ENCODE assay signal across 24 mouse cellular contexts in the genomic region with DNA sequence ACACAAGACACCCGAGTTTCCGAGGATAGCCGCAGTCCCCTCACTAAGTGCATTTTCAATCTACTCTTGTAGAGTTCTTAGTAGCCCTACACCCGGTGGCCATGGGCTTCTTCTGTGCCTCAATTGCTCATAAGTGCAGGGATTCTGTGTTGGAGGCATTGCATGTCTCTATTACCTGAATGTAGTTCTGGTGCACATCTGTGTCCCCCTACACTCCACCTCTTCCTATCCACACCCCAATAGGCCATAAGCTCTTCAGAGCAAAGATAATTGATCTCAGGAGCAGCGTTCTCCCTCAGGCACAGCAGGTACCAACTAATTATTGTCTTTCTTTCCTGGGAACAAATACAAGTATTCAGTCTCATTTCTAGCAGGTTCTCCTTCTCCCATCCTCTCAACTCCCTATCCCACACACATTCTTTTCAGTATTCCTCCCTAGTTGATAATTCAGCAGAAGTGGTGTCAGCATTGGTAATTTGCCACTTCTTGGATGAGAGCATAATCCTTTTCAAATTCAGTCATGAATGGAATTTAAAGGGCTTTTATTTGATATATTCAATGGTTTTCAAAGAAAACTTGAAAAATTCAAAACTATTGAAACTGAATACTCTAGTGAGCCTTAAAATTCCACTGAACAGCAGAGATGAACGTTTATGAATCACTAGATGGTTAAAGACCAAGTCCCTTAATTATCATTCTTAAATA.
DNase-seq lines count a peak whose midpoint lies in the region; ATAC-seq lines count a peak whose summit lies in the region.
"Had no signal": no experiment of that assay in that cellular context is flagged by ENCODE, and none has a peak within 500 bp of the region (broad histone marks: within the 10 kb centered on the region; RNA-seq: fewer than 3 reads in every experiment).

No protein-coding gene starts in this region.

- ATAC-seq in embryonic facial prominence, embryonic 14.5 days (ENCODE audit: low read depth), result peak; percentile 80; the same call in 1 of the 2 replicates
- peak; percentile 63 for ATAC-seq in forebrain, embryonic 15.5 days (replicated peaks)
- no peak for ATAC-seq in forebrain, embryonic 12.5 days (ENCODE audit: low FRiP score)
- peak; percentile 80 for ATAC-seq in forebrain, embryonic 16.5 days
- ATAC-seq: intestine, postnatal 0 days; Patski had no signal

- WGBS in embryonic facial prominence, embryonic 14.5 days, result 79% methylated on average over 6 of the region's 6 CpGs
- 80% methylated on average over 6 of the region's 6 CpGs for WGBS in embryonic facial prominence, embryonic 10.5 days
- 58% methylated on average over 6 of the region's 6 CpGs for WGBS in forebrain, embryonic 15.5 days
- WGBS in forebrain, embryonic 12.5 days, result 69% methylated on average over 6 of the region's 6 CpGs
- WGBS in forebrain, embryonic 16.5 days, result 59% methylated on average over 6 of the region's 6 CpGs

- DNase-seq in embryonic facial prominence, embryonic 14.5 days (ENCODE audit: low spot score), result peak; percentile 1
- no peak for DNase-seq in embryonic facial prominence, embryonic 10.5 days (ENCODE audit: low spot score)
- DNase-seq in Muller cell, postnatal 12 days (ENCODE audit: inconsistent ontology term), result peak; percentile 95
- no peak for DNase-seq in layer of hippocampus, adult 11-12 months (ENCODE audit: low spot score)
- no peak for DNase-seq in ovary, postnatal 14 days (ENCODE audit: low spot score)
- DNase-seq: adrenal gland, postnatal 10 days; cerebellum, adult 18-20 months; cerebellum, adult 9-10 months; cerebellum, postnatal 14 days; gastrocnemius, postnatal 25 days; heart, adult 18-20 months; heart, postnatal 10 days; heart, postnatal 36 days; kidney, adult 2 months had no signal

- no peak overlapping the region for H3K4me3 ChIP-seq in embryonic facial prominence, embryonic 14.5 days (ENCODE audit: low read depth, low read length)
- no peak overlapping the region for H3K4me3 ChIP-seq in embryonic facial prominence, embryonic 10.5 days
- H3K4me3 ChIP-seq in forebrain, embryonic 15.5 days, result no peak overlapping the region
- no peak overlapping the region for H3K4me3 ChIP-seq in forebrain, embryonic 12.5 days (replicated peaks)
- no peak overlapping the region for H3K4me3 ChIP-seq in forebrain, embryonic 16.5 days (replicated peaks; ENCODE audit: low read length)
- H3K4me3 ChIP-seq: embryonic facial prominence, embryonic 13.5 days; heart, embryonic 12.5 days; heart, embryonic 15.5 days; hindbrain, embryonic 10.5 days had no signal

- H3K9ac ChIP-seq in embryonic facial prominence, embryonic 14.5 days (ENCODE audit: low read depth, low read length), result no peak overlapping the region
- no peak overlapping the region for H3K9ac ChIP-seq in forebrain, embryonic 15.5 days (replicated peaks)
- no peak overlapping the region for H3K9ac ChIP-seq in forebrain, embryonic 12.5 days
- H3K9ac ChIP-seq in forebrain, embryonic 16.5 days (replicated peaks; ENCODE audit: low read depth, low read length), result no peak overlapping the region
- H3K9ac ChIP-seq: embryonic facial prominence, embryonic 13.5 days; heart, embryonic 12.5 days; heart, embryonic 15.5 days; hindbrain, embryonic 14.5 days had no signal

- no peaks in the 10 kb centered on the region for H3K36me3 ChIP-seq in embryonic facial prominence, embryonic 14.5 days (ENCODE audit: control insufficient read depth, insufficient read depth, low read length)
- H3K36me3 ChIP-seq in embryonic facial prominence, embryonic 10.5 days (replicated peaks), result no peaks in the 10 kb centered on the region
- no peaks in the 10 kb centered on the region for H3K36me3 ChIP-seq in forebrain, embryonic 15.5 days
- H3K36me3 ChIP-seq in forebrain, embryonic 12.5 days (replicated peaks), result no peaks in the 10 kb centered on the region
- H3K36me3 ChIP-seq in forebrain, embryonic 16.5 days (ENCODE audit: control insufficient read depth, insufficient read depth), result no peaks in the 10 kb centered on the region
- H3K36me3 ChIP-seq: embryonic facial prominence, embryonic 13.5 days; heart, embryonic 12.5 days; heart, embryonic 15.5 days; hindbrain, embryonic 10.5 days had no signal

- no peak overlapping the region for H3K27ac ChIP-seq in embryonic facial prominence, embryonic 14.5 days (replicated peaks; ENCODE audit: low read depth, low read length)
- no peak overlapping the region for H3K27ac ChIP-seq in embryonic facial prominence, embryonic 10.5 days (replicated peaks)
- H3K27ac ChIP-seq in forebrain, embryonic 15.5 days (replicated peaks), result peak overlapping the region; percentile 13; the same call in 1 of the 2 replicates
- H3K27ac ChIP-seq in forebrain, embryonic 12.5 days, result no peak overlapping the region
- H3K27ac ChIP-seq in forebrain, embryonic 16.5 days (ENCODE audit: low read length), result no peak overlapping the region
- H3K27ac ChIP-seq: embryonic facial prominence, embryonic 13.5 days; heart, embryonic 15.5 days; hindbrain, embryonic 10.5 days; hindbrain, embryonic 14.5 days had no signal

- no peaks in the 10 kb centered on the region for H3K4me1 ChIP-seq in embryonic facial prominence, embryonic 14.5 days (ENCODE audit: control insufficient read depth, insufficient read depth, low read length)
- H3K4me1 ChIP-seq in embryonic facial prominence, embryonic 10.5 days, result no peaks in the 10 kb centered on the region
- H3K4me1 ChIP-seq in forebrain, embryonic 15.5 days, result peaks cover 4% of the 10 kb centered on the region; the same call in 1 of the 2 replicates
- H3K4me1 ChIP-seq in forebrain, embryonic 12.5 days, result no peaks in the 10 kb centered on the region
- peaks cover 2% of the 10 kb centered on the region; the same call in 1 of the 2 replicates for H3K4me1 ChIP-seq in forebrain, embryonic 16.5 days (replicated peaks; ENCODE audit: control insufficient read depth, insufficient read depth, low read length)
- H3K4me1 ChIP-seq: embryonic facial prominence, embryonic 13.5 days; heart, embryonic 12.5 days; heart, embryonic 15.5 days; hindbrain, embryonic 10.5 days had no signal

- no peak overlapping the region for H3K4me2 ChIP-seq in embryonic facial prominence, embryonic 14.5 days (ENCODE audit: low read depth, low read length)
- H3K4me2 ChIP-seq in forebrain, embryonic 15.5 days (replicated peaks), result no peak overlapping the region
- H3K4me2 ChIP-seq in forebrain, embryonic 12.5 days, result no peak overlapping the region
- H3K4me2 ChIP-seq in forebrain, embryonic 16.5 days (ENCODE audit: low read length), result no peak overlapping the region
- H3K4me2 ChIP-seq: embryonic facial prominence, embryonic 13.5 days; heart, embryonic 12.5 days; heart, embryonic 15.5 days; hindbrain, embryonic 14.5 days had no signal

- no peaks in the 10 kb centered on the region for H3K9me3 ChIP-seq in embryonic facial prominence, embryonic 14.5 days (ENCODE audit: control insufficient read depth, low read length)
- H3K9me3 ChIP-seq in embryonic facial prominence, embryonic 10.5 days, result no peaks in the 10 kb centered on the region
- H3K9me3 ChIP-seq in forebrain, embryonic 15.5 days, result no peaks in the 10 kb centered on the region
- no peaks in the 10 kb centered on the region for H3K9me3 ChIP-seq in forebrain, embryonic 12.5 days
- no peaks in the 10 kb centered on the region for H3K9me3 ChIP-seq in forebrain, embryonic 16.5 days (ENCODE audit: control insufficient read depth, low read length)
- H3K9me3 ChIP-seq: embryonic facial prominence, embryonic 13.5 days; heart, embryonic 12.5 days; heart, embryonic 15.5 days had no signal

- H3K27me3 ChIP-seq in embryonic facial prominence, embryonic 14.5 days (replicated peaks; ENCODE audit: control insufficient read depth, insufficient read depth, low read length), result no peaks in the 10 kb centered on the region
- no peaks in the 10 kb centered on the region for H3K27me3 ChIP-seq in embryonic facial prominence, embryonic 10.5 days (replicated peaks; ENCODE audit: low read depth, poor library complexity, severe bottlenecking)
- no peaks in the 10 kb centered on the region for H3K27me3 ChIP-seq in forebrain, embryonic 15.5 days
- no peaks in the 10 kb centered on the region for H3K27me3 ChIP-seq in forebrain, embryonic 12.5 days
- H3K27me3 ChIP-seq in forebrain, embryonic 16.5 days (replicated peaks; ENCODE audit: control insufficient read depth, insufficient read depth, low read length), result no peaks in the 10 kb centered on the region
- H3K27me3 ChIP-seq: embryonic facial prominence, embryonic 13.5 days; heart, embryonic 12.5 days; heart, embryonic 15.5 days had no signal

Comparison
In these comparisons a context has a peak if more than half of its experiments do, and no peak if none do; other contexts are left out.
1. DNase-seq: peak in embryonic facial prominence, embryonic 14.5 days (single experiment) and Muller cell, postnatal 12 days (single experiment); none in embryonic facial prominence, embryonic 10.5 days (single experiment), layer of hippocampus, adult 11-12 months (single experiment) and ovary, postnatal 14 days (single experiment).